Mouse (Mus musculus): ENCODE measurements around the gene Rnase9.

DNA sequence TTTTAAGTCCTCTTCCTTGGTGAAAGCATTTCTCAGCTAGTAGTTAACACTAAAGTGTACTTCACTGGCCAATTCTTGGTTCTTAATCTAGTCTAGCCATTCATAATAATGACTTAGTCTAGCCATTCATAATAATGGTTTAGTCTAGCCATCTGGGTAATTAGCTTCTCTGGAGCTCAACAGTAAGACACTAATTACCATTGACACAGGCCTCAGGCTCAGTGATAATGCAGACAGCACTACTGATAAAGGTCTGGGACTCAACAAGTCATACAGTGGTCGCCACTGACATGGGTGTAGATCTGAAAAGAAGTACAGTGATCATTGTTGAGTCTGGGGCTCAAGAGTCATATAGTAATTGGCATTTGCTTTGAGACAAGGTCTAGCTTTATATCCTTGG is 16.8 kb downstream of the Rnase9 start:
- TF ChIP-seq CTCF (IDR thresholded peaks at IDR 0.05; ENCODE audit: borderline replicate concordance, control insufficient read depth, extremely low read depth, insufficient read depth, low read length, poor library complexity) (no peak), POLR2A (IDR thresholded peaks at IDR 0.05; ENCODE audit: control insufficient read depth, extremely low read depth, insufficient read depth, low read length, poor library complexity) (no peak)
